Mouse (Mus musculus) ES-E14 (cell line): Measurements from ENCODE around the gene D8Ertd738e. TPM values are rescaled to one million over a fixed set of nuclear protein-coding genes. Genes with fewer than 3 reads are reported as not detected.

Source experiments
- DNase-seq: peaks from one replicate; pipeline ENCODE4 v3.0.0-alpha.2; 2013; ENCODE audit warnings: low read depth, low spot score
- H3K27ac ChIP-seq: 2 replicates; pipeline ENCODE4 v1.5.1; 2012; ENCODE audit warnings: low read depth, mild to moderate bottlenecking, low read length, moderate library complexity, mixed read lengths; ENCODE audit not compliant: poor library complexity, insufficient read depth, severe bottlenecking
- H3K36me3 ChIP-seq: 2 replicates; pipeline ENCODE4 v1.6.1; 2012; ENCODE audit warnings: mild to moderate bottlenecking, low read length, moderate library complexity, mixed read lengths; ENCODE audit not compliant: control insufficient read depth, poor library complexity, insufficient read depth, severe bottlenecking
- H3K4me1 ChIP-seq, 2 experiments: fragments of 150-350 bp in 1 of 2; sonication (generic) in 1 of 2; 2 replicates each; pipeline ENCODE4 v1.6.1; 2012; ENCODE audit warnings: low read length in 2 of 2, mild to moderate bottlenecking in 1 of 2, mixed read lengths in 1 of 2; ENCODE audit not compliant: control insufficient read depth in 2 of 2, insufficient read depth in 2 of 2, poor library complexity in 1 of 2
- H3K4me3 ChIP-seq, 2 experiments: fragments of 150-350 bp in 1 of 2; sonication (generic) in 1 of 2; 2 replicates each; pipeline ENCODE4 v1.5.1; 2012; ENCODE audit warnings: low read length in 2 of 2, low read depth in 1 of 2, mild to moderate bottlenecking in 1 of 2, mixed read lengths in 1 of 2; ENCODE audit not compliant: insufficient read depth in 1 of 2, poor library complexity in 1 of 2, severe bottlenecking in 1 of 2
- H3K9ac ChIP-seq: 2 replicates; pipeline ENCODE4 v1.6.1; 2012; ENCODE audit warnings: low read depth, mild to moderate bottlenecking, low read length, mixed read lengths; ENCODE audit not compliant: poor library complexity, insufficient read depth, severe bottlenecking
- H3K9me3 ChIP-seq: fragments of 150-350 bp; sonication (generic); 2 replicates; pipeline ENCODE4 v1.6.1; 2012; ENCODE audit warnings: low read depth, mild to moderate bottlenecking, low read length; ENCODE audit not compliant: control insufficient read depth, insufficient read depth
- CHD2 ChIP-seq: IDR thresholded peaks from 2 replicates; pipeline ENCODE4 v1.6.1; 2014; ENCODE audit warnings: mild to moderate bottlenecking, low read depth, low read length, inconsistent platforms
- HCFC1 ChIP-seq: IDR thresholded peaks from 2 replicates; pipeline ENCODE4 v1.6.1; 2012; ENCODE audit warnings: low read length, inconsistent platforms, borderline replicate concordance; ENCODE audit not compliant: insufficient read depth
- MAFK ChIP-seq: IDR thresholded peaks from 2 replicates; pipeline ENCODE4 v1.6.1; 2014; ENCODE audit warnings: mild to moderate bottlenecking, low read depth, low read length, inconsistent platforms; ENCODE audit not compliant: insufficient read depth
- ZC3H11A ChIP-seq: IDR thresholded peaks from 2 replicates; pipeline ENCODE4 v1.6.1; 2012; ENCODE audit warnings: low read depth, mild to moderate bottlenecking, inconsistent platforms, low read length, borderline replicate concordance
- ZNF384 ChIP-seq: IDR thresholded peaks from 2 replicates; pipeline ENCODE4 v1.6.1; 2012; ENCODE audit warnings: low read depth, low read length, inconsistent platforms
- in situ Hi-C, 2 experiments: fragments of 600-800 bp; cut with MboI; formaldehyde crosslinking; loops; one replicate each; pipeline ENCODE4 v1.15.1; 2025; ENCODE audit warnings: low sequenced_read_pairs in 2 of 2, inconsistent platforms in 1 of 2; ENCODE audit not compliant: unreplicated experiment in 2 of 2
- total RNA-seq: library from RNA; depleted of rRNA; stranded (reverse); fragments of 300-350 nt; gene quantifications from 2 replicates; pipeline ENCODE4 v1.2.3, GENCODE M21; 2012; rRNA removed

Gene D8Ertd738e
- 148 and 181 TPM in 2 replicates for total RNA-seq

- H3K9ac ChIP-seq: peak within 1 kb of the TSS; percentile 92
- peak within 1 kb of the TSS; percentile 86 to 91 for H3K4me3 ChIP-seq
- H3K36me3 ChIP-seq: peaks cover 43% of the 10 kb centered on the region
- in situ Hi-C loops: no loop called here
- no peaks in the 10 kb centered on the region; the same call in 1 of the 2 replicates for H3K9me3 ChIP-seq
- peak within 1 kb of the TSS; percentile 49; the same call in 1 of the 2 replicates for H3K27ac ChIP-seq
- TF ChIP-seq HCFC1 (peak; percentile 70; the same call in 1 of the 2 replicates), CHD2 (no peak)
- H3K4me1 ChIP-seq: peaks cover 0 to 3% of the 10 kb centered on the region in 2 experiments; a peak in 1 of 4 replicates
- peak; percentile 75 for DNase-seq
Measured at GRCm38 (mm10) chr8:84249257-84250170, at the start of gene D8Ertd738e. Gene D8Ertd738e (minus strand): TSS chr8:84249719.

- no peaks in the 10 kb centered on the region for H3K9me3 ChIP-seq
- DNase-seq: no peak
- in situ Hi-C loops: loop anchor here in 1 of 2 experiments (10.0 kb wide), 1 partner anchor 58 kb away; no protein-coding TSS in a partner anchor
- no peak overlapping the region for H3K9ac ChIP-seq
- H3K27ac ChIP-seq: no peak overlapping the region; the same call in 1 of the 2 replicates
- no peaks in the 10 kb centered on the region for H3K36me3 ChIP-seq
- TF ChIP-seq ZNF384 (no peak), CHD2 (no peak), MAFK (no peak), HCFC1 (no peak), ZC3H11A (no peak)
- peaks cover 7 to 16% of the 10 kb centered on the region in 2 experiments; a peak in 3 of 4 replicates for H3K4me1 ChIP-seq
- H3K4me3 ChIP-seq: no peak overlapping the region
Measured at GRCm38 (mm10) chr8:84297029-84297785, 47.7 kb upstream of the D8Ertd738e start.

- TF ChIP-seq ZNF384: no peak
- peak; percentile 37; the same call in 1 of the 2 replicates for TF ChIP-seq ZC3H11A
- Histone ChIP-seq H3K4me1 (peaks cover 0 to 6% of the 10 kb centered on the region in 2 experiments; a peak in 1 of 4 replicates), H3K27ac (no peak overlapping the region), H3K9ac (no peak overlapping the region), H3K36me3 (no peaks in the 10 kb centered on the region), H3K9me3 (no peaks in the 10 kb centered on the region), H3K4me3 (no peak overlapping the region)
- DNase-seq: no peak
- in situ Hi-C loops: loop anchor here (5.0 to 10.0 kb wide), 2 partner anchors 63 to 66 kb away; no protein-coding TSS in a partner anchor
Measured at GRCm38 (mm10) chr8:84291688-84292087, 42.2 kb upstream of the D8Ertd738e start.

GRCm38 (mm10) chr8:84291086-84291485, 41.6 kb upstream of the D8Ertd738e start:
- in situ Hi-C loops: loop anchor here (5.0 to 10.0 kb wide), 2 partner anchors 64 to 66 kb away; no protein-coding TSS in a partner anchor
- Histone ChIP-seq H3K9ac (no peak overlapping the region), H3K27ac (no peak overlapping the region), H3K9me3 (no peaks in the 10 kb centered on the region), H3K4me3 (no peak overlapping the region), H3K4me1 (peaks cover 0 to 5% of the 10 kb centered on the region in 2 experiments; a peak in 1 of 4 replicates), H3K36me3 (no peaks in the 10 kb centered on the region)
- DNase-seq: no peak
- TF ChIP-seq CHD2 (no peak), ZC3H11A (no peak), ZNF384 (no peak), HCFC1 (no peak), MAFK (no peak)
